Mouse (Mus musculus) CH12.LX (cell line): Measurements from ENCODE around the gene Elob. TPM values are rescaled to one million over a fixed set of nuclear protein-coding genes. Genes with fewer than 3 reads are reported as not detected.
A peak's percentile ranks its signal among the peaks of the same experiment; 100 is the strongest.

Experiments
- DNase-seq: peaks from one replicate; pipeline ENCODE4 v3.0.0-alpha.2; 2013; ENCODE audit errors: extremely low read depth
- H3K27ac ChIP-seq: 2 replicates; pipeline ENCODE4 v1.5.1; 2012; ENCODE audit warnings: low read depth, mild to moderate bottlenecking, control low read depth, moderate library complexity; ENCODE audit not compliant: insufficient read depth
- H3K27me3 ChIP-seq: replicated peaks from 2 replicates; pipeline ENCODE3; 2012; ENCODE audit warnings: inconsistent platforms
- H3K36me3 ChIP-seq, 2 experiments: replicated peaks in 1 of 2; 2 replicates each; pipeline versions ENCODE3 to v1.6.1; 2012; ENCODE audit warnings: inconsistent platforms in 1 of 2, low read length in 1 of 2, mild to moderate bottlenecking in 1 of 2, mixed read lengths in 1 of 2, moderate library complexity in 1 of 2; ENCODE audit not compliant: control insufficient read depth in 1 of 2, insufficient read depth in 1 of 2
- H3K4me1 ChIP-seq, 2 experiments: 2 replicates each; pipeline ENCODE4 v1.6.1; 2012; ENCODE audit warnings: inconsistent platforms in 1 of 2, moderate library complexity in 1 of 2; ENCODE audit not compliant: insufficient read depth in 2 of 2, control insufficient read depth in 1 of 2
- H3K4me2 ChIP-seq: 2 replicates; pipeline ENCODE4 v1.6.1; 2012; ENCODE audit warnings: low read depth, mild to moderate bottlenecking, control low read depth; ENCODE audit not compliant: poor library complexity, insufficient read depth, severe bottlenecking
- H3K4me3 ChIP-seq, 3 experiments: fragments of 150-350 bp in 1 of 3; sonication (generic) in 1 of 3; replicated peaks in 1 of 3; 2 replicates each; pipeline versions ENCODE3 to v1.5.1; 2011 to 2012; ENCODE audit warnings: low read depth in 2 of 3, low read length in 2 of 3, mild to moderate bottlenecking in 2 of 3, moderate library complexity in 2 of 3, control low read depth in 1 of 3, improper control_type of control experiment in 1 of 3, inconsistent platforms in 1 of 3, mixed read lengths in 1 of 3; ENCODE audit not compliant: poor library complexity in 1 of 3
- H3K79me2 ChIP-seq: replicated peaks from 2 replicates; pipeline ENCODE4 v1.6.1; 2012; ENCODE audit warnings: mild to moderate bottlenecking, moderate library complexity; ENCODE audit not compliant: control insufficient read depth, poor library complexity, insufficient read depth, severe bottlenecking; ENCODE audit errors: extremely low read depth
- H3K9ac ChIP-seq: 2 replicates; pipeline ENCODE4 v1.6.1; 2012; ENCODE audit warnings: low read depth, mild to moderate bottlenecking, control low read depth, moderate library complexity; ENCODE audit not compliant: insufficient read depth
- H3K9me3 ChIP-seq: replicated peaks from 2 replicates; pipeline ENCODE3; 2012; ENCODE audit warnings: low read length, inconsistent platforms, mixed read lengths
- BHLHE40 ChIP-seq: IDR thresholded peaks from 2 replicates; pipeline ENCODE4 v1.6.1; 2011; ENCODE audit warnings: mild to moderate bottlenecking, low read depth, low read length, improper control_type of control experiment
- CHD1 ChIP-seq: IDR thresholded peaks from 2 replicates; pipeline ENCODE4 v1.6.1; 2012; ENCODE audit warnings: low read depth, low read length, improper control_type of control experiment, inconsistent platforms
- CHD2 ChIP-seq: IDR thresholded peaks from 2 replicates; pipeline ENCODE4 v1.6.1; 2011; ENCODE audit warnings: low read length, improper control_type of control experiment
- CTCF ChIP-seq, 2 experiments: IDR thresholded peaks in 1 of 2; conservative IDR thresholded peaks in 1 of 2; 2 replicates each; pipeline ENCODE4 v1.5.1; 2011 to 2012; ENCODE audit warnings: low read depth in 2 of 2, low read length in 2 of 2, improper control_type of control experiment in 1 of 2, inconsistent platforms in 1 of 2, mild to moderate bottlenecking in 1 of 2, moderate library complexity in 1 of 2
- E2F4 ChIP-seq: IDR thresholded peaks from 2 replicates; pipeline ENCODE4 v1.6.1; 2011; ENCODE audit warnings: low read depth, low read length, improper control_type of control experiment; ENCODE audit not compliant: insufficient replicate concordance
- ELF1 ChIP-seq: IDR thresholded peaks from 2 replicates; pipeline ENCODE4 v1.6.1; 2014; ENCODE audit warnings: low read depth, mild to moderate bottlenecking, inconsistent platforms, low read length, improper control_type of control experiment
- EP300 ChIP-seq: IDR thresholded peaks from 2 replicates; pipeline ENCODE4 v1.6.1; 2011; ENCODE audit warnings: low read length, improper control_type of control experiment
- ETS1 ChIP-seq: conservative IDR thresholded peaks from 2 replicates; pipeline ENCODE4 v1.6.1; 2012; ENCODE audit warnings: low read depth, mild to moderate bottlenecking, inconsistent platforms, low read length, improper control_type of control experiment, moderate library complexity
- GABPA ChIP-seq: IDR thresholded peaks from 2 replicates; pipeline ENCODE4 v1.6.1; 2012; ENCODE audit warnings: low read depth, low read length, improper control_type of control experiment, inconsistent platforms; ENCODE audit not compliant: insufficient replicate concordance
- HCFC1 ChIP-seq: IDR thresholded peaks from 2 replicates; pipeline ENCODE4 v1.6.1; 2012; ENCODE audit warnings: low read depth, mild to moderate bottlenecking, inconsistent platforms, low read length, improper control_type of control experiment
- IRF4 ChIP-seq: IDR thresholded peaks from 2 replicates; pipeline ENCODE4 v1.6.1; 2014; ENCODE audit warnings: low read depth, mild to moderate bottlenecking, inconsistent platforms, low read length, improper control_type of control experiment
- JUN ChIP-seq: IDR thresholded peaks from 2 replicates; pipeline ENCODE4 v1.6.1; 2011; ENCODE audit warnings: low read depth, mild to moderate bottlenecking, low read length, improper control_type of control experiment, moderate library complexity; ENCODE audit not compliant: insufficient read depth
- JUND ChIP-seq: conservative IDR thresholded peaks from 2 replicates; pipeline ENCODE4 v1.6.1; 2011; ENCODE audit warnings: low read depth, low read length, improper control_type of control experiment
- KAT2A ChIP-seq: IDR thresholded peaks from 2 replicates; pipeline ENCODE4 v1.6.1; 2012; ENCODE audit warnings: low read length, improper control_type of control experiment, inconsistent platforms; ENCODE audit not compliant: insufficient replicate concordance
- MAFK ChIP-seq: IDR thresholded peaks from 2 replicates; pipeline ENCODE4 v1.6.1; 2011; ENCODE audit warnings: low read length, improper control_type of control experiment; ENCODE audit not compliant: insufficient replicate concordance
- MAX ChIP-seq: IDR thresholded peaks from 2 replicates; pipeline ENCODE4 v1.6.1; 2011; ENCODE audit warnings: low read length, improper control_type of control experiment
- MAZ ChIP-seq: IDR thresholded peaks from 2 replicates; pipeline ENCODE4 v1.6.1; 2012; ENCODE audit warnings: low read depth, mild to moderate bottlenecking, inconsistent platforms, low read length, improper control_type of control experiment, moderate library complexity
- MEF2A ChIP-seq: IDR thresholded peaks from 2 replicates; pipeline ENCODE4 v1.6.1; 2014; ENCODE audit warnings: low read depth, mild to moderate bottlenecking, inconsistent platforms, low read length, improper control_type of control experiment, borderline replicate concordance
- MXI1 ChIP-seq: IDR thresholded peaks from 2 replicates; pipeline ENCODE4 v1.6.1; 2011; ENCODE audit warnings: mild to moderate bottlenecking, low read depth, low read length, improper control_type of control experiment
- MYC ChIP-seq: IDR thresholded peaks from 2 replicates; pipeline ENCODE4 v1.6.1; 2011; ENCODE audit warnings: low read depth, mild to moderate bottlenecking, improper control_type of control experiment, low read length
- NELFE ChIP-seq: IDR thresholded peaks from 2 replicates; pipeline ENCODE4 v1.6.1; 2011; ENCODE audit warnings: low read depth, low read length, improper control_type of control experiment
- NRF1 ChIP-seq: IDR thresholded peaks from 2 replicates; pipeline ENCODE4 v1.6.1; 2014; ENCODE audit warnings: low read depth, mild to moderate bottlenecking, inconsistent platforms, low read length, improper control_type of control experiment, moderate library complexity
- PAX5 ChIP-seq: IDR thresholded peaks from 2 replicates; pipeline ENCODE4 v1.6.1; 2012; ENCODE audit warnings: low read length, inconsistent platforms, mixed read lengths
- POLR2A ChIP-seq: IDR thresholded peaks from 2 replicates; pipeline ENCODE4 v1.6.1; 2011; ENCODE audit warnings: low read depth, mild to moderate bottlenecking, improper control_type of control experiment, low read length
- POLR2AphosphoS2 ChIP-seq: IDR thresholded peaks from 2 replicates; pipeline ENCODE4 v1.6.1; 2011; ENCODE audit warnings: low read depth, low read length, improper control_type of control experiment
- RAD21 ChIP-seq: IDR thresholded peaks from 2 replicates; pipeline ENCODE4 v1.6.1; 2011; ENCODE audit warnings: low read depth, mild to moderate bottlenecking, low read length, improper control_type of control experiment, moderate library complexity
- RCOR1 ChIP-seq: conservative IDR thresholded peaks from 2 replicates; pipeline ENCODE4 v1.6.1; 2012; ENCODE audit warnings: low read depth, mild to moderate bottlenecking, inconsistent platforms, low read length, improper control_type of control experiment
- SIN3A ChIP-seq: IDR thresholded peaks from 2 replicates; pipeline ENCODE4 v1.6.1; 2012; ENCODE audit warnings: low read length, improper control_type of control experiment, inconsistent platforms
- SMC3 ChIP-seq: IDR thresholded peaks from 2 replicates; pipeline ENCODE4 v1.6.1; 2011; ENCODE audit warnings: low read depth, low read length, improper control_type of control experiment
- TBP ChIP-seq: conservative IDR thresholded peaks from 2 replicates; pipeline ENCODE4 v1.6.1; 2011; ENCODE audit warnings: low read depth, low read length, improper control_type of control experiment
- TCF12 ChIP-seq: IDR thresholded peaks from 2 replicates; pipeline ENCODE4 v1.6.1; 2014; ENCODE audit warnings: low read depth, mild to moderate bottlenecking, inconsistent platforms, low read length, improper control_type of control experiment
- UBTF ChIP-seq: IDR thresholded peaks from 2 replicates; pipeline ENCODE4 v1.6.1; 2012; ENCODE audit warnings: low read depth, mild to moderate bottlenecking, inconsistent platforms, low read length, improper control_type of control experiment, moderate library complexity
- USF1 ChIP-seq: IDR thresholded peaks from 2 replicates; pipeline ENCODE4 v1.6.1; 2014; ENCODE audit warnings: low read depth, mild to moderate bottlenecking, inconsistent platforms, low read length, improper control_type of control experiment
- USF2 ChIP-seq: conservative IDR thresholded peaks from 2 replicates; pipeline ENCODE4 v1.6.1; 2011; ENCODE audit warnings: low read depth, low read length, improper control_type of control experiment
- ZC3H11A ChIP-seq: IDR thresholded peaks from 2 replicates; pipeline ENCODE4 v1.6.1; 2012; ENCODE audit warnings: low read depth, mild to moderate bottlenecking, inconsistent platforms, low read length, improper control_type of control experiment
- ZKSCAN1 ChIP-seq: IDR thresholded peaks from 2 replicates; pipeline ENCODE4 v1.6.1; 2012; ENCODE audit warnings: low read depth, inconsistent platforms, low read length, improper control_type of control experiment, borderline replicate concordance
- ZMIZ1 ChIP-seq: IDR thresholded peaks from 2 replicates; pipeline ENCODE4 v1.6.1; 2012; ENCODE audit warnings: low read depth, mild to moderate bottlenecking, inconsistent platforms, low read length, improper control_type of control experiment
- ZNF384 ChIP-seq: IDR thresholded peaks from 2 replicates; pipeline ENCODE4 v1.6.1; 2012; ENCODE audit warnings: low read depth, low read length, improper control_type of control experiment, inconsistent platforms
- dilution Hi-C: fragments of 300-500 bp; cut with MboI; formaldehyde crosslinking; loops from 2 replicates; pipeline ENCODE4 v1.14.3; 2020; ENCODE audit warnings: low sequenced_read_pairs; ENCODE audit not compliant: extremely low pct_unique_long_range_greater_than_20kb, extremely low pct_ligation_motif_present
- in situ Hi-C: fragments of 300-500 bp; cut with MboI; formaldehyde crosslinking; loops from 3 replicates; pipeline ENCODE4 v1.14.3; 2019; ENCODE audit warnings: low sequenced_read_pairs, low pct_ligation_motif_present, low pct_unique_long_range_greater_than_20kb, mixed read lengths
- polyA plus RNA-seq: library from polyadenylated mRNA; unstranded; fragments of >175 nt; gene quantifications from 2 replicates; pipeline ENCODE4 v1.2.1, GENCODE M21; 2012; ENCODE audit warnings: low read depth; ENCODE audit not compliant: insufficient read length
- total RNA-seq, 2 experiments: library from RNA; depleted of rRNA; stranded (reverse); fragments of 300-350 nt in 1 of 2; fragments of >200 nt in 1 of 2; gene quantifications; 2 replicates each; pipeline ENCODE4 v1.2.3; 2012 to 2014

Gene Elob
- total and polyA plus RNA-seq, 3 experiments, result 306 to 534 (median 386) TPM

DNA sequence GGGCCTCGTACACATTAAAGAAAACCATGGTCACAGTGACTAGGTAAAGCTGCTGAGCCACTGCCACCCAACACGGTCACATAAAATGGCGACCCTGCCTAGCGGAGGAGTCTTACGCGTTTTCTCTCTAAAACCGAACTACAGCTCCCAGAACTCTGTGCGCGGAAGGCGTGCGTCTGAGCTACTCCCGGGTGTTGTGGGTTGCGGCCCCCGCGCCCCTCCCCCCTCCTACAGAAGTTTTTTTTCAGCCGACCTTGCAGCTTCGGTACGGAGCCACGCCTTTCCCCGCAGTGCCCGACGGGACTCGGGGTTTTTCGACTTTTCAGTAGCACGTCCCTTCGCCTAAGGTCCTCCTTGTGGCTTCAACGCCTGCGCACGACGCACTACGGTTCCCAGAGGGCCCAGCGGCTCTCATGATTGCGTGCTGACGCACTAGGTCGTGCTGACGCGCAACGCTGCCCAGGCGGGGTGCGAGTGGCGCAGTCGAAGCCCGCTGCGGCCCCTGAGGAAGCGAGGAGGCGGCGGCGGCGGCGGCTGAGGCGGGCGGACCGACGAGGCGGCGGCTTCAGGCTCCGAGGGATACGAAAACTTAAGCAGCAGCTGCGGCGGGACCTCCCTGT, 26.1 kb downstream of the Elob start:
- Histone ChIP-seq H3K9ac (peak overlapping the region; percentile 94), H3K4me2 (peak overlapping the region; percentile 89), H3K79me2 (peaks cover 45% of the 10 kb centered on the region), H3K36me3 (peaks cover 3 to 15% of the 10 kb centered on the region in 2 experiments), H3K9me3 (no peaks in the 10 kb centered on the region), H3K27me3 (no peaks in the 10 kb centered on the region), H3K4me1 (peaks cover 0 to 22% of the 10 kb centered on the region in 2 experiments; a peak in 2 of 4 replicates), H3K27ac (peak overlapping the region; percentile 94), H3K4me3 (peak overlapping the region; percentile 84 to 95 (median 85))
- peak; percentile 99 for DNase-seq
- TF ChIP-seq E2F4 (no peak), USF2 (no peak), HCFC1 (peak; percentile 95), MEF2A (peak; percentile 57), JUND (no peak), MAX (peak; percentile 75), MXI1 (peak; percentile 76), ZKSCAN1 (no peak), JUN (0 out of 2 replicates have a peak, but pooled peaks have one; percentile 13), POLR2AphosphoS2 (peak; percentile 65; the same call in 1 of the 2 replicates), GABPA (peak; percentile 41; the same call in 1 of the 2 replicates), ZMIZ1 (peak; percentile 37), CHD2 (peak; percentile 94), RCOR1 (no peak), NELFE (peak; percentile 63), BHLHE40 (peak; percentile 68), POLR2A (peak; percentile 74), KAT2A (peak; percentile 91), MAFK (peak; percentile 53; the same call in 1 of the 2 replicates), TCF12 (peak; percentile 68), ZNF384 (peak; percentile 99), SIN3A (peak; percentile 80), ZC3H11A (no peak), UBTF (no peak; the same call in 1 of the 2 replicates), EP300 (no peak; the same call in 1 of the 2 replicates), USF1 (no peak), ETS1 (no peak), IRF4 (peak; percentile 87; the same call in 1 of the 2 replicates), MYC (peak; percentile 91; the same call in 1 of the 2 replicates), CTCF (conservative IDR thresholded peaks at IDR 0.05 in 1 of 2, IDR thresholded peaks at IDR 0.05 in 1 of 2; ENCODE audit: low read depth in 2 of 2, low read length in 2 of 2) (no peak), MAZ (peak; percentile 97), NRF1 (peak; percentile 85), SMC3 (no peak), CHD1 (no peak; the same call in 1 of the 2 replicates), PAX5 (no peak), TBP (peak; percentile 56), ELF1 (peak; percentile 80), RAD21 (no peak)
- in situ Hi-C loops (no loop called here), dilution Hi-C loops (no loop called here)
